Mouse (Mus musculus): ENCODE measurements around the gene Bicdl2. TPM values are rescaled to one million over a fixed set of nuclear protein-coding genes. Genes with fewer than 3 reads are reported as not detected.

Gene Bicdl2
- polyA plus RNA-seq, 1 experiment: 6.8 TPM

- WGBS: 54% methylated on average over 3 of the region's 3 CpGs
- DNase-seq: no peak
- Histone ChIP-seq H3K4me3 (replicated peaks; ENCODE audit: extremely low read depth, low read depth, low read length) (no peak overlapping the region), H3K4me1 (ENCODE audit: control insufficient read depth, insufficient read depth, low read length) (peaks cover 3% of the 10 kb centered on the region)
- TF ChIP-seq POLR2A (IDR thresholded peaks at IDR 0.05; ENCODE audit: borderline replicate concordance, extremely low read depth, low read depth, low read length) (no peak), CTCF (IDR thresholded peaks at IDR 0.05; ENCODE audit: insufficient read depth, low read length) (no peak)
Observed at GRCm38 (mm10) chr17:23672761-23673160, 12.5 kb downstream of the Bicdl2 start.

GRCm38 (mm10) chr17:23673424-23674073 lies 13.2 kb downstream of the Bicdl2 start, which contains the start of the genes Hcfc1r1 and Thoc6:
Hcfc1r1 (plus strand) TSS chr17:23673596.
Thoc6 (minus strand) TSS chr17:23673882.
- peak; percentile 94 for DNase-seq
- under 1% methylated on average over 45 of the region's 45 CpGs for WGBS
- peak; percentile 87; the same call in 1 of the 2 replicates for TF ChIP-seq POLR2A (IDR thresholded peaks at IDR 0.05; ENCODE audit: borderline replicate concordance, extremely low read depth, low read depth, low read length)
- no peak for TF ChIP-seq CTCF (IDR thresholded peaks at IDR 0.05; ENCODE audit: insufficient read depth, low read length)

GRCm38 (mm10) chr17:23674271-23674952 lies 14.1 kb downstream of the Bicdl2 start:
- DNase-seq: peak; percentile 28
- TF ChIP-seq POLR2A (IDR thresholded peaks at IDR 0.05; ENCODE audit: borderline replicate concordance, extremely low read depth, low read depth, low read length) (no peak), CTCF (IDR thresholded peaks at IDR 0.05; ENCODE audit: insufficient read depth, low read length) (no peak)
- Histone ChIP-seq H3K4me3 (replicated peaks; ENCODE audit: extremely low read depth, low read depth, low read length) (peak overlapping the region; percentile 99), H3K4me1 (ENCODE audit: control insufficient read depth, insufficient read depth, low read length) (peaks cover 3% of the 10 kb centered on the region)
- WGBS: 33% methylated on average over 9 of the region's 9 CpGs

More at GRCm38 (mm10) chr17:23673424-23674073, 13.2 kb downstream of the Bicdl2 start, which contains the start of the genes Hcfc1r1 and Thoc6:
- peak within 1 kb of the TSS; percentile 99 for H3K4me3 ChIP-seq (replicated peaks; ENCODE audit: extremely low read depth, low read depth, low read length)
- H3K4me1 ChIP-seq (ENCODE audit: control insufficient read depth, insufficient read depth, low read length): peaks cover 3% of the 10 kb centered on the region

- Histone ChIP-seq H3K4me1 (ENCODE audit: control insufficient read depth, insufficient read depth, low read length) (peaks cover 3% of the 10 kb centered on the region), H3K4me3 (replicated peaks; ENCODE audit: extremely low read depth, low read depth, low read length) (no peak overlapping the region)
- DNase-seq: peak; percentile 39
- WGBS: 39% methylated on average over 5 of the region's 5 CpGs
- TF ChIP-seq CTCF (IDR thresholded peaks at IDR 0.05; ENCODE audit: insufficient read depth, low read length) (no peak), POLR2A (IDR thresholded peaks at IDR 0.05; ENCODE audit: borderline replicate concordance, extremely low read depth, low read depth, low read length) (no peak)
Observed at GRCm38 (mm10) chr17:23675127-23675526, 14.8 kb downstream of the Bicdl2 start.

- TF ChIP-seq POLR2A (IDR thresholded peaks at IDR 0.05; ENCODE audit: borderline replicate concordance, extremely low read depth, low read depth, low read length): no peak
- no peak for TF ChIP-seq CTCF (IDR thresholded peaks at IDR 0.05; ENCODE audit: insufficient read depth, low read length)
- Histone ChIP-seq H3K4me1 (ENCODE audit: control insufficient read depth, insufficient read depth, low read length) (peaks cover 3% of the 10 kb centered on the region), H3K4me3 (replicated peaks; ENCODE audit: extremely low read depth, low read depth, low read length) (peak overlapping the region; percentile 83)
- 19% methylated on average over 15 of the region's 15 CpGs for WGBS
- peak; percentile 60 for DNase-seq
Observed at GRCm38 (mm10) chr17:23675564-23676281, 15.4 kb downstream of the Bicdl2 start.

GRCm38 (mm10) chr17:23676473-23677031 lies 16.2 kb downstream of the Bicdl2 start:
- Histone ChIP-seq H3K4me1 (ENCODE audit: control insufficient read depth, insufficient read depth, low read length) (peaks cover 3% of the 10 kb centered on the region), H3K4me3 (replicated peaks; ENCODE audit: extremely low read depth, low read depth, low read length) (peak overlapping the region; percentile 83)
- TF ChIP-seq CTCF (IDR thresholded peaks at IDR 0.05; ENCODE audit: insufficient read depth, low read length) (no peak), POLR2A (IDR thresholded peaks at IDR 0.05; ENCODE audit: borderline replicate concordance, extremely low read depth, low read depth, low read length) (no peak)
- WGBS: 1% methylated on average over 36 of the region's 37 CpGs
- DNase-seq: peak; percentile 65

GRCm38 (mm10) chr17:23677236-23677679 lies 17.0 kb downstream of the Bicdl2 start, which contains the start of gene Tnfrsf12a:
Tnfrsf12a (minus strand) TSS chr17:23677468.
- peaks cover 3% of the 10 kb centered on the region for H3K4me1 ChIP-seq (ENCODE audit: control insufficient read depth, insufficient read depth, low read length)
- under 1% methylated on average over 34 of the region's 34 CpGs for WGBS
- peak; percentile 97 for TF ChIP-seq POLR2A (IDR thresholded peaks at IDR 0.05; ENCODE audit: borderline replicate concordance, extremely low read depth, low read depth, low read length)
- no peak for TF ChIP-seq CTCF (IDR thresholded peaks at IDR 0.05; ENCODE audit: insufficient read depth, low read length)

GRCm38 (mm10) chr17:23679127-23679835 lies 19.0 kb downstream of the Bicdl2 start, which contains the start of gene Cldn6:
Cldn6 (plus strand) TSS chr17:23679249.
- H3K4me3 ChIP-seq (replicated peaks; ENCODE audit: extremely low read depth, low read depth, low read length): no peak within 1 kb of the TSS
- no peak for DNase-seq
- H3K4me1 ChIP-seq (ENCODE audit: control insufficient read depth, insufficient read depth, low read length): peaks cover 3% of the 10 kb centered on the region
- WGBS: 6% methylated on average over 38 of the region's 38 CpGs
- TF ChIP-seq CTCF (IDR thresholded peaks at IDR 0.05; ENCODE audit: insufficient read depth, low read length) (no peak), POLR2A (IDR thresholded peaks at IDR 0.05; ENCODE audit: borderline replicate concordance, extremely low read depth, low read depth, low read length) (no peak)

More at GRCm38 (mm10) chr17:23677236-23677679, 17.0 kb downstream of the Bicdl2 start, which contains the start of gene Tnfrsf12a:
- peak within 1 kb of the TSS; percentile 83 for H3K4me3 ChIP-seq (replicated peaks; ENCODE audit: extremely low read depth, low read depth, low read length)
- DNase-seq: peak; percentile 83

All from lung, adult 2 months (tissue).